Mouse (Mus musculus): ENCODE data around the gene Noxred1. TPM values are rescaled to one million over a fixed set of nuclear protein-coding genes. Genes with fewer than 3 reads are reported as not detected.

Noxred1 gene
- total and polyA plus RNA-seq, 3 experiments, result 5.1 to 10.4 (median 6.9) TPM

DNA sequence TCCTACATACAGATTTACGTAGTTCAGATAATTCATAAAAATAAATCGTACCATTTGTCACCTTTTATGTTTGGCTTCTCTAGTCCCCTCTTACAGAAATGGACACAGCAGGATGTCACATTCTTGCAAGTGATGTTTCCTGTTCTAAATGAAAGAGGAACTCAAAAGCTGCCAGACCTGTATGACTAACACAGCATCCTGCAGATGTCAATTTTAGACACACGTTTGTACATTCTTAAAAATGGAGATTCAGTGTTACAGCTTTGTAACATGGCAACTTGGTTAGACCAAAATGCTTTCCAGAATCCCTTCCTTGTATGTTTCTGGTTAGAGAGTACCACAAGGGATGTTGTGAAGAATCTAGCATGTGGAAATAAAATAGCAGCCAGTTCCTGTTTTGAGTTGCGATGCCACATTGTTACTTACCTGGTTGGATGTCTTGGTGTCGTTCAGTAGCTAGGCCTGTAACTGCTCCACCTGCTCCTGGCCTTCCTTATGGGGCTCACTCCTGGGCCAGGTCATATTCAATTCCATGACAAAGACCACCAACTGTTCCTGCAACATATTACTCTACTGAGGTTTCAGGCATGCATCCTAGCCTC is 1.5 kb downstream of the Noxred1 start:
- Histone ChIP-seq H3K4me1 (ENCODE audit: control insufficient read depth in 1 of 2, insufficient read depth in 2 of 2) (peaks cover 12 to 19% of the 10 kb centered on the region in 2 experiments), H3K27ac (ENCODE audit: insufficient read depth, low read depth) (peak overlapping the region; percentile 27), H3K4me3 (replicated peaks in 1 of 3; ENCODE audit: low read depth in 2 of 3, low read length in 2 of 3, poor library complexity in 1 of 3) (no peak overlapping the region), H3K9ac (ENCODE audit: insufficient read depth, low read depth) (no peak overlapping the region), H3K4me2 (ENCODE audit: insufficient read depth, low read depth, poor library complexity, severe bottlenecking) (peak overlapping the region; percentile 67; the same call in 1 of the 2 replicates), H3K27me3 (replicated peaks) (no peaks in the 10 kb centered on the region), H3K9me3 (replicated peaks; ENCODE audit: low read length) (peaks cover 3% of the 10 kb centered on the region), H3K36me3 (replicated peaks in 1 of 2; ENCODE audit: control insufficient read depth in 1 of 2, insufficient read depth in 1 of 2, low read length in 1 of 2) (peaks cover 31 to 43% of the 10 kb centered on the region in 2 experiments), H3K79me2 (replicated peaks; ENCODE audit: control insufficient read depth, extremely low read depth, insufficient read depth, poor library complexity, severe bottlenecking) (no peaks in the 10 kb centered on the region)
- TF ChIP-seq MAX (IDR thresholded peaks at IDR 0.05; ENCODE audit: low read length) (no peak), ZC3H11A (IDR thresholded peaks at IDR 0.05; ENCODE audit: low read depth, low read length) (no peak), TCF12 (IDR thresholded peaks at IDR 0.05; ENCODE audit: low read depth, low read length) (peak; percentile 56; the same call in 1 of the 2 replicates), POLR2AphosphoS2 (IDR thresholded peaks at IDR 0.05; ENCODE audit: low read depth, low read length) (no peak), CHD1 (IDR thresholded peaks at IDR 0.05; ENCODE audit: low read depth, low read length) (no peak), KAT2A (IDR thresholded peaks at IDR 0.05; ENCODE audit: insufficient replicate concordance, low read length) (no peak), ELF1 (IDR thresholded peaks at IDR 0.05; ENCODE audit: low read depth, low read length) (0 out of 2 replicates have a peak, but pooled peaks have one; percentile 13), HCFC1 (IDR thresholded peaks at IDR 0.05; ENCODE audit: low read depth, low read length) (peak; percentile 27; the same call in 1 of the 2 replicates), SIN3A (IDR thresholded peaks at IDR 0.05; ENCODE audit: low read length) (0 out of 2 replicates have a peak, but pooled peaks have one; percentile 35), NRF1 (IDR thresholded peaks at IDR 0.05; ENCODE audit: low read depth, low read length) (no peak), NELFE (IDR thresholded peaks at IDR 0.05; ENCODE audit: low read depth, low read length) (no peak), JUN (IDR thresholded peaks at IDR 0.05; ENCODE audit: insufficient read depth, low read depth, low read length) (peak; percentile 39; the same call in 1 of the 2 replicates), BHLHE40 (IDR thresholded peaks at IDR 0.05; ENCODE audit: low read depth, low read length) (peak; percentile 52), USF2 (conservative IDR thresholded peaks at IDR 0.05; ENCODE audit: low read depth, low read length) (no peak), CTCF (conservative IDR thresholded peaks at IDR 0.05 in 1 of 2, IDR thresholded peaks at IDR 0.05 in 1 of 2; ENCODE audit: low read depth in 2 of 2, low read length in 2 of 2) (no peak), ETS1 (conservative IDR thresholded peaks at IDR 0.05; ENCODE audit: low read depth, low read length) (peak; percentile 62), E2F4 (IDR thresholded peaks at IDR 0.05; ENCODE audit: insufficient replicate concordance, low read depth, low read length) (no peak), USF1 (IDR thresholded peaks at IDR 0.05; ENCODE audit: low read depth, low read length) (no peak), SMC3 (IDR thresholded peaks at IDR 0.05; ENCODE audit: low read depth, low read length) (no peak), MEF2A (IDR thresholded peaks at IDR 0.05; ENCODE audit: borderline replicate concordance, low read depth, low read length) (peak; percentile 68; the same call in 1 of the 2 replicates), RAD21 (IDR thresholded peaks at IDR 0.05; ENCODE audit: low read depth, low read length) (no peak), POLR2A (IDR thresholded peaks at IDR 0.05; ENCODE audit: low read depth, low read length) (peak; percentile 30; the same call in 1 of the 2 replicates), JUND (conservative IDR thresholded peaks at IDR 0.05; ENCODE audit: low read depth, low read length) (0 out of 2 replicates have a peak, but pooled peaks have one; percentile 24), EP300 (IDR thresholded peaks at IDR 0.05; ENCODE audit: low read length) (peak; percentile 65), ZKSCAN1 (IDR thresholded peaks at IDR 0.05; ENCODE audit: borderline replicate concordance, low read depth, low read length) (no peak), MYC (IDR thresholded peaks at IDR 0.05; ENCODE audit: low read depth, low read length) (peak; percentile 52; the same call in 1 of the 2 replicates), MAZ (IDR thresholded peaks at IDR 0.05; ENCODE audit: low read depth, low read length) (no peak), PAX5 (IDR thresholded peaks at IDR 0.05; ENCODE audit: low read length) (no peak), MXI1 (IDR thresholded peaks at IDR 0.05; ENCODE audit: low read depth, low read length) (no peak), RCOR1 (conservative IDR thresholded peaks at IDR 0.05; ENCODE audit: low read depth, low read length) (no peak), CHD2 (IDR thresholded peaks at IDR 0.05; ENCODE audit: low read length) (no peak), GABPA (IDR thresholded peaks at IDR 0.05; ENCODE audit: insufficient replicate concordance, low read depth, low read length) (no peak), IRF4 (IDR thresholded peaks at IDR 0.05; ENCODE audit: low read depth, low read length) (peak; percentile 40; the same call in 1 of the 2 replicates), UBTF (IDR thresholded peaks at IDR 0.05; ENCODE audit: low read depth, low read length) (no peak), TBP (conservative IDR thresholded peaks at IDR 0.05; ENCODE audit: low read depth, low read length) (no peak)
- dilution Hi-C loops (cut with MboI; ENCODE audit: extremely low pct_ligation_motif_present, extremely low pct_unique_long_range_greater_than_20kb, low sequenced_read_pairs), result no loop called here
- in situ Hi-C loops (cut with MboI; ENCODE audit: low pct_ligation_motif_present, low pct_unique_long_range_greater_than_20kb, low sequenced_read_pairs), result no loop called here
- DNase-seq (ENCODE audit: extremely low read depth), result peak; percentile 66

Data from CH12.LX (cell line).